Mouse (Mus musculus): ENCODE results near the gene Col4a2. TPM values are rescaled to one million over a fixed set of nuclear protein-coding genes. Genes with fewer than 3 reads are reported as not detected.

Gene Col4a2
- polyA plus RNA-seq, 1 experiment from 2014 or later = 24.0 TPM

- no peaks in the 10 kb centered on the region for H3K9me3 ChIP-seq (replicated peaks)
- H3K4me1 ChIP-seq = no peaks in the 10 kb centered on the region
- WGBS = 84% methylated on average over 11 of the region's 11 CpGs
- no peaks in the 10 kb centered on the region for H3K27me3 ChIP-seq
- H3K27ac ChIP-seq = no peak overlapping the region
- no peak overlapping the region for H3K4me2 ChIP-seq
- no peak overlapping the region for H3K4me3 ChIP-seq
- H3K36me3 ChIP-seq (ENCODE audit: poor library complexity, severe bottlenecking) = no peaks in the 10 kb centered on the region
- no peak overlapping the region for H3K9ac ChIP-seq
- ATAC-seq = no peak
Observed at GRCm38 (mm10) chr8:11352514-11352913, 39.9 kb downstream of the Col4a2 start.

GRCm38 (mm10) chr8:11354800-11355451 is 42.3 kb downstream of the Col4a2 start:
- WGBS = 92% methylated on average over 8 of the region's 8 CpGs
- Histone ChIP-seq H3K36me3 (ENCODE audit: poor library complexity, severe bottlenecking) (no peaks in the 10 kb centered on the region), H3K27me3 (no peaks in the 10 kb centered on the region), H3K27ac (no peak overlapping the region), H3K4me3 (no peak overlapping the region), H3K9ac (no peak overlapping the region), H3K4me1 (no peaks in the 10 kb centered on the region), H3K9me3 (replicated peaks) (no peaks in the 10 kb centered on the region), H3K4me2 (no peak overlapping the region)
- no peak for ATAC-seq

DNA sequence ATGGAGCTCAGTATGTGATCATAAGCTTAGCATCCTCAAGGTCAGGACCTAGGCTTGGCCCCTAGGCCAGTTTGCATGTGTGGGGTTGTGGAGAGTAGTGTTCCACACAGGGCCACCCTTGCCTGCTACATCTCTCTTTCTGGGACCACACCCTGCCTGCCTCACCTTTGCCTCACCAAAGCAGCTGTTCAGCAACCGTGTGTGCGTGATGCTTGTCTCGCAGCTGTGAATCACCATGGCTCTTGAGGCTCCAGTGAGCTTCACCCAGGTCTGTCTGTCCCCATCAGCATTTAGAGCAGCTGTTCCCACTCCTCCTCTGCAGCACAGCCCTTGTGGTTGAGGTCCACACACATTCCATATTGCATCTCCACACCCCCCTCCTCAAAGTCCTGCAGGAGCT is 43.3 kb downstream of the Col4a2 start:
- H3K4me1 ChIP-seq = no peaks in the 10 kb centered on the region
- H3K9ac ChIP-seq = no peak overlapping the region
- no peak overlapping the region for H3K4me3 ChIP-seq
- H3K27ac ChIP-seq = no peak overlapping the region
- 90% methylated on average over 3 of the region's 3 CpGs for WGBS
- no peaks in the 10 kb centered on the region for H3K27me3 ChIP-seq
- no peaks in the 10 kb centered on the region for H3K36me3 ChIP-seq (ENCODE audit: poor library complexity, severe bottlenecking)
- ATAC-seq = no peak
- no peak overlapping the region for H3K4me2 ChIP-seq
- H3K9me3 ChIP-seq (replicated peaks) = no peaks in the 10 kb centered on the region

GRCm38 (mm10) chr8:11356776-11357175 is 44.2 kb downstream of the Col4a2 start:
- no peaks in the 10 kb centered on the region for H3K9me3 ChIP-seq (replicated peaks)
- no peak overlapping the region for H3K27ac ChIP-seq
- 87% methylated on average over 8 of the region's 8 CpGs for WGBS
- no peak overlapping the region for H3K9ac ChIP-seq
- no peak overlapping the region for H3K4me2 ChIP-seq
- ATAC-seq = no peak
- peaks cover 2% of the 10 kb centered on the region for H3K4me1 ChIP-seq
- H3K4me3 ChIP-seq = no peak overlapping the region
- H3K36me3 ChIP-seq (ENCODE audit: poor library complexity, severe bottlenecking) = no peaks in the 10 kb centered on the region
- H3K27me3 ChIP-seq = no peaks in the 10 kb centered on the region

- H3K27me3 ChIP-seq = no peaks in the 10 kb centered on the region
- H3K4me2 ChIP-seq = no peak overlapping the region
- no peaks in the 10 kb centered on the region for H3K9me3 ChIP-seq (replicated peaks)
- H3K36me3 ChIP-seq (ENCODE audit: poor library complexity, severe bottlenecking) = no peaks in the 10 kb centered on the region
- 73% methylated on average over 7 of the region's 7 CpGs for WGBS
- H3K9ac ChIP-seq = no peak overlapping the region
- peaks cover 14% of the 10 kb centered on the region for H3K4me1 ChIP-seq
- ATAC-seq = no peak
- no peak overlapping the region for H3K4me3 ChIP-seq
- no peak overlapping the region for H3K27ac ChIP-seq
Observed at GRCm38 (mm10) chr8:11357921-11358436, 45.4 kb downstream of the Col4a2 start.

DNA sequence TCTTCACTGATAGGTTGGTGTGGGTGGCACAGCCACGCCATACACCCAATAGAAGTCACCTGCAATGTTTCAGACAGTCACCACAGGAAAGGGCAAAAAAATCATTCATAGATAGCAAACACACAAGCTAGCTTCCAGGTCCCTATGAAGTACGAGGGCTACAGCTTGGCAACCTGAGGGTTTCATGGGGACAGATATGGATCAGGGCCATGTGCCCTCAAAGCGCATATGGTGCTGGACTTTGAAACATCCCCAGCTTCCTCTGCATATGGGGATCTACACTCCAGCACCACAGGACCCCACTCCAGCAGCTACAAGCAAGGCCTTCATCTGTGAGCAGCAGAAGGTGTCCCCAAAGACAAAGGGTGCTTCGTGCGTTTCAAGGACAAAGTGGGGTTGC is 47.2 kb downstream of the Col4a2 start:
- no peak for ATAC-seq

GRCm38 (mm10) chr8:11361546-11362277 is 49.1 kb downstream of the Col4a2 start:
- H3K27ac ChIP-seq = peak overlapping the region; percentile 15; the same call in 1 of the 2 replicates
- H3K9ac ChIP-seq = 0 out of 2 replicates have a peak overlapping the region, but pooled peaks have one; percentile 12
- no peaks in the 10 kb centered on the region for H3K9me3 ChIP-seq (replicated peaks)
- peak overlapping the region; percentile 24; the same call in 1 of the 2 replicates for H3K4me2 ChIP-seq
- H3K27me3 ChIP-seq = no peaks in the 10 kb centered on the region
- peaks cover 24% of the 10 kb centered on the region for H3K4me1 ChIP-seq
- no peak for ATAC-seq
- no peak overlapping the region for H3K4me3 ChIP-seq
- H3K36me3 ChIP-seq (ENCODE audit: poor library complexity, severe bottlenecking) = no peaks in the 10 kb centered on the region
- 61% methylated on average over 9 of the region's 9 CpGs for WGBS

More for the DNA sequence above, 47.2 kb downstream of the Col4a2 start:
- no peak overlapping the region for H3K27ac ChIP-seq
- no peak overlapping the region for H3K4me2 ChIP-seq
- H3K4me1 ChIP-seq = peaks cover 24% of the 10 kb centered on the region
- H3K36me3 ChIP-seq (ENCODE audit: poor library complexity, severe bottlenecking) = no peaks in the 10 kb centered on the region
- WGBS = 90% methylated on average over 5 of the region's 5 CpGs
- no peaks in the 10 kb centered on the region for H3K9me3 ChIP-seq (replicated peaks)
- H3K4me3 ChIP-seq = no peak overlapping the region
- no peak overlapping the region for H3K9ac ChIP-seq
- no peaks in the 10 kb centered on the region for H3K27me3 ChIP-seq

GRCm38 (mm10) chr8:11362278-11363214 is 49.9 kb downstream of the Col4a2 start:
- H3K4me3 ChIP-seq = no peak overlapping the region
- peaks cover 24% of the 10 kb centered on the region for H3K4me1 ChIP-seq
- peak overlapping the region; percentile 24 for H3K4me2 ChIP-seq
- H3K9me3 ChIP-seq (replicated peaks) = no peaks in the 10 kb centered on the region
- no peaks in the 10 kb centered on the region for H3K27me3 ChIP-seq
- H3K36me3 ChIP-seq (ENCODE audit: poor library complexity, severe bottlenecking) = no peaks in the 10 kb centered on the region
- H3K27ac ChIP-seq = peak overlapping the region; percentile 15
- ATAC-seq = peak; percentile 50; the same call in 1 of the 2 replicates
- H3K9ac ChIP-seq = 0 out of 2 replicates have a peak overlapping the region, but pooled peaks have one; percentile 12
- 5% methylated on average over 17 of the region's 17 CpGs for WGBS

DNA sequence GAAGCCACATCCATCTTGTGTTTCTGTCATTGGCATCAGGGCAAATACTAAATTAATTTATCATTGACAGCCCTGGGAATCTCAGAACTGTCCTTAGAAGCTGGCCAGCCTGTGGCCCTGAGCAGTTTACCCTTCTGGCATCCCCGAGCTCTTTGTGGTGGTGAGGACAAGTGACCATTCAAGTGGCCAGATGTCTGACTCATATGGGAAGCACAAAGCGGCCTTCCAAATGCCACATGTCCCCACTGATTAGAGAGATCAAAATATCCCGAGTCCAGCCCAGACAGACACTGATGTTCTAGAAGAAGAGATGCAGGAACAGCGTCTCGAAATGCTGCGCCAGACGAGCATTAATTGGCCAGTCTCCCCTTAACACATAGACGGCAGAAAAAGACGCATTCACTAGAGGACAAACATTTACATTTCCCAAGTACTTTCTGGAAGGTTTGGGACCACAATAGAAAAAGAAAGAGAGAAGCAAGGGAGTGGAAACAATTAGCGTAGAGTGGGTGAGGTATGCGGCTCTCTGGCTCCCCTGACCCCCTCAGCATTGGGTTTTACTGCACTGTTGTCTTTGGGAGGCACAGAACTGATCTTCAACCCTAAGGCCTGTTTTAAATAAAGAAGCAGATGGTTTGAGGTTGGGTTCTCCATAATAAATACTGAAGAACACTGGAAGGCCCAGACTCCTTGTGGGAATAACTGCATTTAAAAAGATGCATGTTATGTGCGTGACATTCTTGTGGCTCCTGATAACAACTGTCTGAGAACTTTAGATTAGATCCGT is 50.9 kb downstream of the Col4a2 start:
- H3K9ac ChIP-seq = no peak overlapping the region
- no peaks in the 10 kb centered on the region for H3K9me3 ChIP-seq (replicated peaks)
- no peak for ATAC-seq
- no peaks in the 10 kb centered on the region for H3K27me3 ChIP-seq
- no peaks in the 10 kb centered on the region for H3K36me3 ChIP-seq (ENCODE audit: poor library complexity, severe bottlenecking)
- H3K4me3 ChIP-seq = no peak overlapping the region
- peaks cover 24% of the 10 kb centered on the region for H3K4me1 ChIP-seq
- 38% methylated on average over 13 of the region's 13 CpGs for WGBS
- H3K4me2 ChIP-seq = no peak overlapping the region
- H3K27ac ChIP-seq = peak overlapping the region; percentile 2; the same call in 1 of the 2 replicates

GRCm38 (mm10) chr8:11366251-11366650 is 53.6 kb downstream of the Col4a2 start:
- no peaks in the 10 kb centered on the region for H3K27me3 ChIP-seq
- H3K36me3 ChIP-seq (ENCODE audit: poor library complexity, severe bottlenecking) = no peaks in the 10 kb centered on the region
- no peak overlapping the region for H3K9ac ChIP-seq
- 95% methylated on average over 5 of the region's 5 CpGs for WGBS
- no peak for ATAC-seq
- H3K4me3 ChIP-seq = no peak overlapping the region
- peaks cover 31% of the 10 kb centered on the region for H3K4me1 ChIP-seq
- no peak overlapping the region for H3K27ac ChIP-seq
- no peak overlapping the region for H3K4me2 ChIP-seq
- no peaks in the 10 kb centered on the region for H3K9me3 ChIP-seq (replicated peaks)

- Histone ChIP-seq H3K27ac (no peak overlapping the region), H3K4me1 (peaks cover 30% of the 10 kb centered on the region), H3K9me3 (replicated peaks) (no peaks in the 10 kb centered on the region), H3K27me3 (no peaks in the 10 kb centered on the region), H3K4me2 (no peak overlapping the region), H3K36me3 (ENCODE audit: poor library complexity, severe bottlenecking) (no peaks in the 10 kb centered on the region), H3K4me3 (no peak overlapping the region), H3K9ac (no peak overlapping the region)
- no peak for ATAC-seq
- WGBS = 86% methylated on average over 4 of the region's 4 CpGs
Observed at GRCm38 (mm10) chr8:11366741-11367140, 54.1 kb downstream of the Col4a2 start.
